Mouse (Mus musculus) stomach, embryonic 16.5 days (tissue): ENCODE data around the gene Spata20. TPM values are rescaled to one million over a fixed set of nuclear protein-coding genes. Genes with fewer than 3 reads are reported as not detected.
A peak's percentile ranks its signal among the peaks of the same experiment; 100 is the strongest.

Source experiments
- ATAC-seq: fragments of 200-750 bp; cut with Nextera tagmentation; 2 replicates; pipeline ENCODE4 v1.8.0; 2017; ENCODE audit warnings: moderate number of reproducible peaks, moderate TSS enrichment; ENCODE audit not compliant: insufficient read depth, low FRiP score
- H3K27ac ChIP-seq: fragments of 300-500 bp; sonication (generic); 2 replicates; pipeline ENCODE4 v1.5.1; 2014; ENCODE audit warnings: low read length
- H3K27me3 ChIP-seq: fragments of 300-500 bp; sonication (generic); 2 replicates; pipeline ENCODE4 v1.6.1; 2014; ENCODE audit warnings: low read length, control low read depth, mixed read lengths; ENCODE audit not compliant: control insufficient read depth, insufficient read depth
- H3K36me3 ChIP-seq: fragments of 300-500 bp; sonication (generic); 2 replicates; pipeline ENCODE4 v1.6.1; 2014; ENCODE audit warnings: low read length; ENCODE audit not compliant: control insufficient read depth, insufficient read depth
- H3K4me1 ChIP-seq: fragments of 300-500 bp; sonication (generic); 2 replicates; pipeline ENCODE4 v1.6.1; 2014; ENCODE audit warnings: low read length, control low read depth, mixed read lengths; ENCODE audit not compliant: control insufficient read depth, insufficient read depth
- H3K4me2 ChIP-seq: fragments of 300-500 bp; sonication (generic); 2 replicates; pipeline ENCODE4 v1.6.1; 2014; ENCODE audit warnings: low read depth, low read length, mixed read lengths
- H3K4me3 ChIP-seq: fragments of 300-500 bp; sonication (generic); replicated peaks from 2 replicates; pipeline ENCODE4 v1.5.1; 2014; ENCODE audit warnings: mild to moderate bottlenecking, low read length
- H3K9ac ChIP-seq: fragments of 300-500 bp; sonication (generic); 2 replicates; pipeline ENCODE4 v1.6.1; 2014; ENCODE audit warnings: low read length
- H3K9me3 ChIP-seq: fragments of 300-500 bp; sonication (generic); replicated peaks from 2 replicates; pipeline ENCODE4 v1.6.1; 2016; ENCODE audit warnings: low read length, control low read depth; ENCODE audit not compliant: control insufficient read depth
- WGBS: fragments of 180-500 bp; shearing (Covaris S2); extraction: QIAGEN DNeasy Blood & Tissue Kit; methylation state at CpG from one replicate; pipeline ENCODE4 v1.1.7; 2014; 5-methylcytosine and 5-hydroxymethylcytosine counted together
- polyA plus RNA-seq: library from polyadenylated mRNA; unstranded; fragments of >200 nt; fragmentation: Nextera tagmentation; extraction: Ambion mirVana; gene quantifications from 2 replicates; pipeline ENCODE4 v1.2.1, GENCODE M21; 2015

Gene Spata20
- polyA plus RNA-seq, 1 experiment from 2014 or later = 0.22 TPM

- Histone ChIP-seq H3K9ac (no peak overlapping the region), H3K9me3 (no peaks in the 10 kb centered on the region), H3K27ac (no peak overlapping the region), H3K4me2 (no peak overlapping the region), H3K27me3 (peaks cover 3% of the 10 kb centered on the region; the same call in 1 of the 2 replicates), H3K4me1 (peaks cover 25% of the 10 kb centered on the region), H3K4me3 (no peak overlapping the region), H3K36me3 (no peaks in the 10 kb centered on the region)
- WGBS = 88% methylated on average over 17 of the region's 17 CpGs
- no peak for ATAC-seq
Measured at GRCm38 (mm10) chr11:94466333-94466855, 19.6 kb downstream of the Spata20 start.

GRCm38 (mm10) chr11:94464170-94464569 lies 21.8 kb downstream of the Spata20 start:
- Histone ChIP-seq H3K27me3 (no peaks in the 10 kb centered on the region), H3K4me3 (no peak overlapping the region), H3K9ac (no peak overlapping the region), H3K9me3 (no peaks in the 10 kb centered on the region), H3K4me2 (no peak overlapping the region), H3K4me1 (peaks cover 15% of the 10 kb centered on the region), H3K27ac (no peak overlapping the region), H3K36me3 (no peaks in the 10 kb centered on the region)
- ATAC-seq = no peak
- 20% methylated on average over 2 of the region's 2 CpGs for WGBS

- Histone ChIP-seq H3K9me3 (no peaks in the 10 kb centered on the region), H3K9ac (no peak overlapping the region), H3K36me3 (no peaks in the 10 kb centered on the region), H3K4me2 (no peak overlapping the region), H3K27me3 (no peaks in the 10 kb centered on the region), H3K4me3 (no peak overlapping the region), H3K4me1 (no peaks in the 10 kb centered on the region; the same call in 1 of the 2 replicates), H3K27ac (no peak overlapping the region)
- no peak for ATAC-seq
- 88% methylated on average over 11 of the region's 11 CpGs for WGBS
Measured at GRCm38 (mm10) chr11:94461856-94462255, 24.1 kb downstream of the Spata20 start.

- no peak overlapping the region for H3K4me3 ChIP-seq
- no peak for ATAC-seq
- peaks cover 6% of the 10 kb centered on the region; the same call in 1 of the 2 replicates for H3K4me1 ChIP-seq
- no peak overlapping the region for H3K4me2 ChIP-seq
- H3K36me3 ChIP-seq = no peaks in the 10 kb centered on the region
- 82% methylated on average over 15 of the region's 15 CpGs for WGBS
- no peaks in the 10 kb centered on the region for H3K9me3 ChIP-seq
- no peak overlapping the region for H3K9ac ChIP-seq
- no peaks in the 10 kb centered on the region for H3K27me3 ChIP-seq
- H3K27ac ChIP-seq = no peak overlapping the region
Measured at GRCm38 (mm10) chr11:94457001-94457400, 29.0 kb downstream of the Spata20 start.

GRCm38 (mm10) chr11:94456347-94456746 lies 29.6 kb downstream of the Spata20 start:
- Histone ChIP-seq H3K4me2 (no peak overlapping the region), H3K27ac (no peak overlapping the region), H3K9me3 (no peaks in the 10 kb centered on the region), H3K9ac (0 out of 2 replicates have a peak overlapping the region, but pooled peaks have one; percentile 31), H3K4me3 (no peak overlapping the region), H3K36me3 (no peaks in the 10 kb centered on the region), H3K27me3 (no peaks in the 10 kb centered on the region), H3K4me1 (peaks cover 6% of the 10 kb centered on the region; the same call in 1 of the 2 replicates)
- 60% methylated on average over 3 of the region's 3 CpGs for WGBS
- no peak for ATAC-seq

- no peak overlapping the region for H3K4me3 ChIP-seq
Measured at GRCm38 (mm10) chr11:94455161-94455820, 30.7 kb downstream of the Spata20 start.

GRCm38 (mm10) chr11:94454756-94455155 lies 31.2 kb downstream of the Spata20 start:
- Histone ChIP-seq H3K27me3 (no peaks in the 10 kb centered on the region), H3K9me3 (no peaks in the 10 kb centered on the region), H3K36me3 (no peaks in the 10 kb centered on the region), H3K27ac (no peak overlapping the region), H3K4me3 (no peak overlapping the region), H3K4me2 (no peak overlapping the region), H3K9ac (no peak overlapping the region), H3K4me1 (peaks cover 9% of the 10 kb centered on the region)
- ATAC-seq = no peak
- WGBS = 74% methylated on average over 5 of the region's 5 CpGs

More at GRCm38 (mm10) chr11:94455161-94455820, 30.7 kb downstream of the Spata20 start:
- Histone ChIP-seq H3K4me2 (no peak overlapping the region), H3K9me3 (no peaks in the 10 kb centered on the region), H3K4me1 (peaks cover 9% of the 10 kb centered on the region), H3K27ac (no peak overlapping the region), H3K27me3 (no peaks in the 10 kb centered on the region), H3K36me3 (no peaks in the 10 kb centered on the region), H3K9ac (no peak overlapping the region)
- WGBS = 80% methylated on average over 10 of the region's 10 CpGs
- no peak for ATAC-seq

- Histone ChIP-seq H3K27ac (no peak overlapping the region), H3K9me3 (no peaks in the 10 kb centered on the region), H3K4me2 (no peak overlapping the region), H3K4me1 (peaks cover 13% of the 10 kb centered on the region), H3K9ac (no peak overlapping the region), H3K36me3 (no peaks in the 10 kb centered on the region), H3K4me3 (no peak overlapping the region), H3K27me3 (no peaks in the 10 kb centered on the region)
- WGBS = 47% methylated on average over 12 of the region's 12 CpGs
- peak; percentile 42; the same call in 1 of the 2 replicates for ATAC-seq
Measured at GRCm38 (mm10) chr11:94451091-94451773, 34.7 kb downstream of the Spata20 start.

- 46% methylated on average over 5 of the region's 5 CpGs for WGBS
- Histone ChIP-seq H3K9ac (no peak overlapping the region), H3K4me3 (no peak overlapping the region), H3K4me2 (no peak overlapping the region), H3K27ac (no peak overlapping the region; the same call in 1 of the 2 replicates), H3K27me3 (no peaks in the 10 kb centered on the region), H3K36me3 (no peaks in the 10 kb centered on the region), H3K9me3 (no peaks in the 10 kb centered on the region), H3K4me1 (peaks cover 7% of the 10 kb centered on the region; the same call in 1 of the 2 replicates)
- ATAC-seq = no peak
Measured at GRCm38 (mm10) chr11:94449886-94450285, 36.1 kb downstream of the Spata20 start.
